Mouse (Mus musculus): ENCODE results near the gene Polr2e. TPM values are rescaled to one million over a fixed set of nuclear protein-coding genes. Genes with fewer than 3 reads are reported as not detected.

The Polr2e gene
- polyA plus RNA-seq, 1 experiment from 2014 or later: 141 TPM

DNA sequence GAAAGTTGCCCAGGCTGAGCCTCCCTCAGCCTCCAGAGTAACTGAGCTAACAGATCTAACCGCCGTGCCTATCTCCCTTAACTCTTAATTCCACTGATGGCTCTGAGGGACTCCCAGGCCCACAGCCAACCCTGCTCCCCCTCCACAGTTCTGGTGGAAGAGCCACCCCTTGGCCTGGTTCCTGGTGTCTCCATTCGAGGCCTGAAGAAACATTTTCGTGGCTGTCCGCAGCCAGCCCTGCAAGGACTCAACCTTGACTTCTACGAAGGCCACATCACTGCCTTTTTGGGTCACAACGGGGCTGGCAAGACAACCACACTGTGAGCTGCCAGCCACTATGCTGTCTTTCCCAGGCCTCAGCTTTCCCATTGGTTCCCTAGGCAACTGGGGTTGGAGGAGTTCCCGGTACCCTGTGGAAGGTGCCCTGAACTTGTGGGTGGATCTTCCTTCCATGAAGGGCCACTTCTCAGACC, 35.3 kb downstream of the Polr2e start:
- ATAC-seq (ENCODE audit: low read depth): no peak
- Histone ChIP-seq H3K27ac (replicated peaks) (no peak overlapping the region), H3K9ac (no peak overlapping the region), H3K36me3 (peaks cover 26% of the 10 kb centered on the region), H3K4me2 (no peak overlapping the region), H3K27me3 (peaks cover 37% of the 10 kb centered on the region), H3K4me3 (no peak overlapping the region), H3K9me3 (no peaks in the 10 kb centered on the region), H3K4me1 (replicated peaks) (no peaks in the 10 kb centered on the region; the same call in 1 of the 2 replicates)
- 91% methylated on average over 8 of the region's 8 CpGs for WGBS

DNA sequence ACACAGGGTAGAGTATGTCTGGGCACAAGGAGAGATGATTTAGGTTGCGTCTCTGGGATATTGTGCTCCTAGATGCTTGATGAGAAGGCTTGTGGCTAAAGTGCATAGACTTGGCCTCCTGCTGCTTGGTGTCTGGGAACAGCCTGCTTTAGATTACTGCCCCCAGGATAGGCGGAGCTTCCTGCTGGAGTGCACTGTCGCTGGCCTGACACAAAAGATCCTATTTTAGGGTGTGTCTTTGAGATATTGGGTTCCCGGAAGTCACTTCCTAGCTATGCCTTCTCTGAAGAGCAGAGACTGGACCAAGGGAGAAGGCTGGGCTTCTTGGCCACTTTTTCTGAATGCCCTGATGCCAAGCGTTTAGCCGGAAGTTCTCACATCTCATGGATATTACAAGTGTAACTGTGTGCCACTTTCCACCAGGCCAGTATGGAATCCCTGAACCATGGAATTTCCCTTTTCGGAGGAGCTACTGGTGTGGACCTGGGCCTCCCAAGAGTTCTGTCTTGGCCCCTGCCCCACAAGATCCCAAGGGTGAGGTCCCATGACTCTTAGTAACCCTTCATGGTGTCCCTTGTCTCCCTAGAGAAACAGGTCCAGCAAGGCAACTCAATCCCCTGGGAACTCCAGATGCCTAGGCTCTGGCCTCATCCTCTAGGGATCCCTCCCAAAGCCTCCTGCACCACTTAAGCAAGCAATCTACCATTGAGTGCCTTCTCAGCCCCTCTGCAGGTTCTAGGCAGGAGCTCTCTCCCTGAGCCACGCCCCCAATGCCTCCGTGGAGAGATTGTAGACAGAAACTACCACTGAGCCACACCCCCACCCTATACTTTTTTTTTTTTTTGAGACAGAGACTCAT, 36.0 kb downstream of the Polr2e start:
- Histone ChIP-seq H3K9me3 (no peaks in the 10 kb centered on the region), H3K36me3 (peaks cover 19% of the 10 kb centered on the region), H3K9ac (no peak overlapping the region), H3K4me2 (no peak overlapping the region), H3K27me3 (peaks cover 37% of the 10 kb centered on the region), H3K4me1 (replicated peaks) (peaks cover 2% of the 10 kb centered on the region; the same call in 1 of the 2 replicates), H3K27ac (replicated peaks) (no peak overlapping the region), H3K4me3 (no peak overlapping the region)
- ATAC-seq (ENCODE audit: low read depth): no peak
- 53% methylated on average over 9 of the region's 9 CpGs for WGBS

DNA sequence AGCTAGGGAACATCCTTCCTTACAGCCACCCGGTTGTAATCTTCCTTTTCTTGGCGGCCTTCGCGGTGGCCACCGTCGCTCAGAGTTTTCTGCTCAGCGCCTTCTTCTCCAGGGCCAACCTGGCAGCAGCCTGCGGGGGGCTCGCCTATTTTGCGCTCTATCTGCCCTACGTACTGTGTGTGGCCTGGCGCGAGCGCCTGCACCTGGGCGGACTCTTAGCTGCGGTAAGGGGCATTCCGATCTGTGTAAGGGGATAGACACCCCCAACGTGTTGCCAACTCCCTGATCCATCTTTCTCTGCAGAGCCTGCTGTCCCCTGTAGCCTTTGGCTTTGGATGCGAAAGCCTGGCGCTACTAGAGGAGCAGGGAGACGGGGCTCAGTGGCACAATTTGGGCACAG, 36.8 kb downstream of the Polr2e start:
- ATAC-seq (ENCODE audit: low read depth): no peak
- 28% methylated on average over 21 of the region's 21 CpGs for WGBS
- Histone ChIP-seq H3K27ac (replicated peaks) (no peak overlapping the region), H3K9ac (0 out of 2 replicates have a peak overlapping the region, but pooled peaks have one; percentile 39), H3K9me3 (no peaks in the 10 kb centered on the region), H3K27me3 (peaks cover 37% of the 10 kb centered on the region), H3K4me2 (no peak overlapping the region), H3K4me3 (no peak overlapping the region), H3K4me1 (replicated peaks) (peaks cover 10% of the 10 kb centered on the region), H3K36me3 (peaks cover 11% of the 10 kb centered on the region)

DNA sequence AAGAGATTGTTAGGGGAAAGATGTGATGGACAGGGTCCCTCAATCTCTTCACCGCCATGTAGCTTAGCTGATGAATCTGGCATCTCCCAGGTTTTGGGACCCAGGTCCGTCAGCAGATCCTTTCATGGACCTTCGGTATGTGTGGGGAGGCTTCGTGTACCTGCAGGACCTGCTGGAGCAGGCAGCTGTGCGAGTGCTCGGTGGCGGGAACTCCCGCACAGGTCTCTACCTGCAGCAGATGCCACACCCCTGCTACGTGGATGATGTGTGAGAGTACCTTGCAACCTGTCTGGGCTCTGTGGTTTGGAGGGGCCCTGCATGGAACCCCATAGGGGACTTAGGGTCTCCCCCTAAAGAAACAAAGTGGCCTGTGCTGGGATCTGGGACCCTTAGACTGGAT, 37.6 kb downstream of the Polr2e start:
- peaks cover 7% of the 10 kb centered on the region; the same call in 1 of the 2 replicates for H3K36me3 ChIP-seq
- H3K4me2 ChIP-seq: no peak overlapping the region
- no peak for ATAC-seq (ENCODE audit: low read depth)
- H3K9me3 ChIP-seq: no peaks in the 10 kb centered on the region
- no peak overlapping the region for H3K4me3 ChIP-seq
- 72% methylated on average over 9 of the region's 9 CpGs for WGBS
- H3K27ac ChIP-seq (replicated peaks): no peak overlapping the region
- H3K27me3 ChIP-seq: peaks cover 37% of the 10 kb centered on the region
- H3K4me1 ChIP-seq (replicated peaks): peaks cover 15% of the 10 kb centered on the region
- 0 out of 2 replicates have a peak overlapping the region, but pooled peaks have one; percentile 0 for H3K9ac ChIP-seq

DNA sequence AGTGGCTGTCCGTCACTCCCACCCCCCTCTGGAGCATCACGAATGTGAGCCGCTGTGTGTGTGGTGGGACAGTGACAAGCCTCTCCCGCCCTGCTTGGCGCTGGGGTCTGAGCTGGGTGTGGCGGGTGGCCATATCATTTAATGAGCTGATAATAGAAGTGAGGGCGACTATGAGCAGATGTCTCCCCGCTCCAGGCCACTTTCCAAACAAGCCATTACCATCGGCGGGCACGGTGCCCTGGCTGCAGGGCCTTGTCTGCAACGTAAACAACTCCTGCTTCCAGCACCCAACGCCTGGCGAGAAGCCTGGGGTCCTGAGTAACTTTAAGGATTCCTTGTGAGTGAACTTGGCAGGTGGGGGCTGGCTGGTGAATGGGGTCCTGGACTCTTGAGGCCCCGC, 41.8 kb downstream of the Polr2e start:
- Histone ChIP-seq H3K4me1 (replicated peaks) (peaks cover 17% of the 10 kb centered on the region), H3K4me2 (peak overlapping the region; percentile 70), H3K4me3 (peak overlapping the region; percentile 51), H3K27ac (replicated peaks) (peak overlapping the region; percentile 68), H3K9ac (peak overlapping the region; percentile 59), H3K27me3 (peaks cover 26% of the 10 kb centered on the region), H3K36me3 (peaks cover 5% of the 10 kb centered on the region; the same call in 1 of the 2 replicates), H3K9me3 (no peaks in the 10 kb centered on the region)
- 5% methylated on average over 15 of the region's 15 CpGs for WGBS
- ATAC-seq (ENCODE audit: low read depth): peak; percentile 25

DNA sequence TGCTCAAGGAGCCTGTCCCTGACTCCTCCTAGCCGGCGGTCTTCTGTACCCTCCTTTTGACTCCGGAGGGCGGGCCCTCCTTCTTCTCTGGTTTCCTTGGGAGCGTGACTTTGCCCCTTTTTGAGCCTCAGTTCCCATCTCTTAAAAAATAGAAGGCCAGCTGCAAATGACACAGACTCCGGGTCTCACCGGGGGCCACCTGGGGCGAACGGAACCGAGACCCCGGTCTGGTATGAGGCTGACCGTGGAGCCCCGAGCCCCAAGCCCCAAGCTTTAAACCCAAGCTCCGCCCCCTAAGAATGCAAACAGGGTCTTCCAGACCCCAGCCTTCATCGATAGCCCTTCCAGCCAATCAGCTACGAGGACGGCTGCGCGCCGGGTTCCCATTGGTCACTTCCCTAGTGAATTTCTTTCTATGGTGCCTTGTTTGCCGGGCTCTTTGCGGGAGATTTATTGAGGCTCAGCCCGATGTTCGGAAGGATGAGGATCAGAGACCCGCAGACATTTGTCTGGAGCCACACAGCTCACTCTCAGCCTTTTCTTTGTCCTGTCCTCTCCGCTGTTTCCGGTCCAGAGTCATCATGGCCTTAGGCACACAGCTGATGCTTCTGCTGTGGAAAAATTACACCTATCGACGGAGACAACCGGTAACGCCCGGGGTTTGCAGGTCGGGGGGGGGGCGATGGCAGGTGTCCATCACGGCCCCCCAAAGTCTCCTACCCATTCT, 42.4 kb downstream of the Polr2e start:
- peaks cover 21% of the 10 kb centered on the region for H3K27me3 ChIP-seq
- peak overlapping the region; percentile 74 for H3K9ac ChIP-seq
- H3K36me3 ChIP-seq: peaks cover 5% of the 10 kb centered on the region; the same call in 1 of the 2 replicates
- peaks cover 17% of the 10 kb centered on the region for H3K4me1 ChIP-seq (replicated peaks)
- H3K4me2 ChIP-seq: peak overlapping the region; percentile 70
- under 1% methylated on average over 35 of the region's 35 CpGs for WGBS
- H3K27ac ChIP-seq (replicated peaks): peak overlapping the region; percentile 68
- peak; percentile 78 for ATAC-seq (ENCODE audit: low read depth)
- no peaks in the 10 kb centered on the region for H3K9me3 ChIP-seq
- peak overlapping the region; percentile 51 for H3K4me3 ChIP-seq

DNA sequence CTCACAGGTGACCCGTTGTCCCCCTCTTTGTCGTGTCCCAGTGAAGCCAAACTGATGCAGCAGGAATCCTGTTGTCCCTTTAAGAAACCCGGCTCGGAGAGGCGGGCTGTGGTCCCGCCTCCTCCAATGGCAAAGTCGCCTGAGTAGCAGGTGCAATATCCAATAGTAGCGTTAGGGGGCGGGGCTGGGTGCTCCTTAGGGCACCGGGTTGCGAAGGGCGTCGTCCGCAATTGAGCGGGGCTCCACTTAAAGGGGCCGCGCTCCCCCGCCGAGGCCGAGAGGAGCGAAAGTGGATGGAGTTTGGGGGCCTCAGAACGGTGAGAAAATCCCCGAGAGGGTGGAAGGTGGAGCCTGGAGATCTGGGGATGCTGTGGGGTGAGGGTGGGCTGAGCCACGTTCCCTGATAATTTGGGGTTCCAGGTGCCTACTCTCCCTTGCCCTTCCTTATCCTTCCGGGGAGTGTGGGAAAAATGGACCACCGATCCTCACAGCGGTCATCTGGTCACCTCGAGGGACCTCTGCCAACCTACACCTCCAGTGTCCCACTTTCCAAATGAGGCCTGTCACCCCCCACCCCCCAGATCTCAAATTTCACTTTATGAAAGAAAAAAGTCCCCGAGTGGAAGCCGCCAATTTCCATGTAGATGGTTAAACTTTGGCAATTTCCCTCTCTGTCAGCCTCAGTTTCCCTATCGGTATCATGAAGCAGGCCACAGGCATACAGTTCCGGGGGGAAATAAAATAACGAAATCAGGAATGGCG, 43.1 kb downstream of the Polr2e start, which contains the start of gene Abca7:
TSS of gene Abca7 (plus strand) at position 223 of the 762 bp plus-strand sequence.
- Histone ChIP-seq H3K9me3 (0 out of 2 replicates have a peak, but pooled peaks cover 3% of the 10 kb centered on the region), H3K4me2 (peak within 1 kb of the TSS; percentile 70), H3K27ac (replicated peaks) (peak within 1 kb of the TSS; percentile 68), H3K9ac (peak within 1 kb of the TSS; percentile 74), H3K27me3 (peaks cover 13% of the 10 kb centered on the region), H3K4me1 (replicated peaks) (peaks cover 17% of the 10 kb centered on the region), H3K36me3 (peaks cover 5% of the 10 kb centered on the region; the same call in 1 of the 2 replicates), H3K4me3 (peak within 1 kb of the TSS; percentile 51)
- ATAC-seq (ENCODE audit: low read depth): peak; percentile 85
- 1% methylated on average over 34 of the region's 34 CpGs for WGBS

DNA sequence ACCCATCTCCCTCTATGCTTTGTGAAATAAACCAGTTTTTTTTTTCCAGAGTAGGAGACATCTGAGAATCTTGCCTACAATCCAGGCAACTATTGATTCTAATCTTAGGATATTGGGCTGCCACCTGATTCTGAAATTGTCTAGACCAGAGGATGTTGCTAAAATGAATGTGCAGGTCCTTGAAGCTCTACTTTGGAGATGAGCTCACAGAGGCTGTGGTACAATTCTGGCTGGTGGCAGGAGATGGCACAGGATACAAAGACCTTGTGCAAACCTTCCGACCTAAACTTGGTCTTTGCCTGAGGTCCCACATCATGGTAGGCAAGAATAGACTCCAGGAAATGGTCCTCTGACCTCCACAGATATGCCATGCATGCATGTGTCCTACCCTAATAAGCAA, 44.0 kb downstream of the Polr2e start:
- H3K9me3 ChIP-seq: peaks cover 3% of the 10 kb centered on the region; the same call in 1 of the 2 replicates
- H3K4me1 ChIP-seq (replicated peaks): peaks cover 17% of the 10 kb centered on the region
- peak overlapping the region; percentile 51; the same call in 1 of the 2 replicates for H3K4me3 ChIP-seq
- no peak for ATAC-seq (ENCODE audit: low read depth)
- H3K27ac ChIP-seq (replicated peaks): no peak overlapping the region
- H3K36me3 ChIP-seq: peaks cover 5% of the 10 kb centered on the region; the same call in 1 of the 2 replicates
- H3K27me3 ChIP-seq: peaks cover 12% of the 10 kb centered on the region
- H3K4me2 ChIP-seq: no peak overlapping the region
- no peak overlapping the region for H3K9ac ChIP-seq
- WGBS: 82% methylated on average over 1 of the region's 1 CpGs

DNA sequence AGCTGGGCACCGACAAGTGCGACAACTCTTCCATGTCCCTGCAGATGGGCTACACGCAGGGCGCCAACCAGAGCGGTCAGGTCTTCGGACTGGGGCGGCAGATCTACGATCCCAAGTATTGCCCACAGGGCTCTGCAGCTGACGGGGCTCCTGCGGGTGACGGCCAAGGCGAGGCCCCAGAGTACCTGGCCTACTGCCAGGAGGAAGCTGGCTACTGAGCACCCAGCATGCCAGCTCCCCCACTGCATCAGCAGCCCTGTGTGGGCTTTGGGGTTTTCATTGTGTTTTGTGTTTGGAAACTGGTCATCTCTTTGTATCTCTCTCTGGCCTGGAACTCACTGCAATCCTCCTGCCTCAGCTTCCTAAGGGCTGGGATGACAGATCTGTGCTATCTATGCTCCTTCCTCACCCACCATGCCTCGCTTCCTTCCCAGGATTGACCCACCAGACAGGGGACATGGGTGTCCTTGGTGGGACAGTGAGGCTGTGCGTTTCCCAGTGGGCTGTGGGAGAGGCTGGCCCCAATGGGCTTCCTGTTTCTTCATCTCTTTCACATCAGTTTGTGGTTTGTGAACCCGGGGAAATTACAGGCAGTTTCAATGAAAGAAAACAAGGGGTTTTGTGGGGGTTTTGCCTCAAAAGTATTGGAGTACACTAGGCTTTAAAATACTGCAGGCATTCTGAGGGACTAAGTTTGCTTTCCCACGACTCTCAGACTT, 45.0 kb downstream of the Polr2e start:
- H3K4me1 ChIP-seq (replicated peaks): peaks cover 20% of the 10 kb centered on the region
- 81% methylated on average over 16 of the region's 16 CpGs for WGBS
- H3K4me2 ChIP-seq: no peak overlapping the region
- H3K27me3 ChIP-seq: peaks cover 16% of the 10 kb centered on the region
- H3K4me3 ChIP-seq: no peak overlapping the region
- H3K9me3 ChIP-seq: peaks cover 3% of the 10 kb centered on the region; the same call in 1 of the 2 replicates
- H3K27ac ChIP-seq (replicated peaks): no peak overlapping the region
- ATAC-seq (ENCODE audit: low read depth): no peak
- peaks cover 5% of the 10 kb centered on the region; the same call in 1 of the 2 replicates for H3K36me3 ChIP-seq
- H3K9ac ChIP-seq: no peak overlapping the region

DNA sequence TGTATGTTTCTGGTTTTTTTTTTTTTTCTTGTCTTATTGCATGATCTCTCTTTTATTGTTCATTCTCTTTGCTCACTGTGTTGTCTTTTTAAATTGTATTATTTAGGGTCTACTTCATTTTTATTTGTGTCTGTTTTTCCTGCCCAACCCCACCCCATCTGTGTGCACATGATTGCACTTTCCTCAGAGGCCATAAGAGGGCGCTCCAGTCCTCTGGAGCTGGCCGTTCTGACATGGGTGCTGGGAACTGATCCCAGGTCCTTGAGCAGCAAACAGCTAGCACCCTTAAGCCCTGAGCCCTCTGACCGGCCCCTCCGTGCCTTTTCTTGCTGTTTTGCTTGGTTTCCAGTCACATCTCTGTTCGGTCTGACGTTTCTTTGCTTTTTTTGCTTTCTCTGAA, 48.0 kb downstream of the Polr2e start:
- Histone ChIP-seq H3K9ac (no peak overlapping the region), H3K4me2 (no peak overlapping the region), H3K27me3 (peaks cover 44% of the 10 kb centered on the region), H3K4me3 (no peak overlapping the region), H3K27ac (replicated peaks) (no peak overlapping the region), H3K9me3 (peaks cover 3% of the 10 kb centered on the region; the same call in 1 of the 2 replicates), H3K4me1 (replicated peaks) (peaks cover 32% of the 10 kb centered on the region), H3K36me3 (peaks cover 5% of the 10 kb centered on the region; the same call in 1 of the 2 replicates)
- ATAC-seq (ENCODE audit: low read depth): no peak
- WGBS: 85% methylated on average over 6 of the region's 6 CpGs

DNA sequence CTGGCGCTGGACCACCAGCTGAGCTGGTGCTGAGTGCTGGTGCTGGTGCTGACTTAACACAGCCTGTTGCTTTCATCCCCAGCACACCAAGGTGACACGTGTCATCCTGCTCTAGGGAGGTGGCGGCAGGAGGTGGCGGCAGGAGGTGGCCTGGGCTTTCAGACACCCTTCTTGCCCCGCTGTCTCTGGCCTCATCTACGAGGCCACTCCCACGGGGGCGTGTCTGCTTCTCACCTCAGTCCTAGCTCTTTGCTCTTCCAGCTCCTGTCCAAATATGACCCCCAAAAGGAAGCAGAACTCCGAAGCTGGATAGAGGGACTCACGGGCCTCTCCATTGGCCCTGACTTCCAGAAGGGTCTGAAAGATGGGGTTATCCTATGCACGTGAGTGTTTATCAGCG, 48.5 kb downstream of the Polr2e start:
- Histone ChIP-seq H3K27me3 (peaks cover 44% of the 10 kb centered on the region), H3K27ac (replicated peaks) (no peak overlapping the region), H3K36me3 (peaks cover 5% of the 10 kb centered on the region; the same call in 1 of the 2 replicates), H3K4me3 (no peak overlapping the region), H3K9ac (no peak overlapping the region), H3K4me2 (no peak overlapping the region), H3K9me3 (peaks cover 3% of the 10 kb centered on the region; the same call in 1 of the 2 replicates), H3K4me1 (replicated peaks) (peaks cover 36% of the 10 kb centered on the region)
- no peak for ATAC-seq (ENCODE audit: low read depth)
- WGBS: 61% methylated on average over 12 of the region's 12 CpGs
